Mouse (Mus musculus) heart, embryonic 13.5 days (tissue): ENCODE results near the gene Plekha5. TPM values are rescaled to one million over a fixed set of nuclear protein-coding genes. Genes with fewer than 3 reads are reported as not detected.
A peak's percentile ranks its signal among the peaks of the same experiment; 100 is the strongest.

Experiments
- ATAC-seq: fragments of 200-750 bp; cut with Nextera tagmentation; 2 replicates; pipeline ENCODE4 v1.8.0; 2017; ENCODE audit warnings: moderate TSS enrichment; ENCODE audit not compliant: insufficient number of reproducible peaks, low FRiP score, low TSS enrichment; ENCODE audit errors: extremely low read depth
- H3K27ac ChIP-seq: fragments of 300-500 bp; sonication (generic); replicated peaks from 2 replicates; pipeline ENCODE4 v1.5.1; 2015; ENCODE audit warnings: moderate library complexity, mild to moderate bottlenecking, inconsistent platforms
- H3K27me3 ChIP-seq: fragments of 300-500 bp; sonication (generic); replicated peaks from 2 replicates; pipeline ENCODE4 v1.6.1; 2015; ENCODE audit warnings: mild to moderate bottlenecking, inconsistent platforms
- H3K36me3 ChIP-seq: fragments of 300-500 bp; sonication (generic); 2 replicates; pipeline ENCODE4 v1.6.1; 2015; ENCODE audit warnings: mild to moderate bottlenecking, inconsistent platforms
- H3K4me1 ChIP-seq: fragments of 300-500 bp; sonication (generic); 2 replicates; pipeline ENCODE4 v1.6.1; 2015; ENCODE audit warnings: inconsistent platforms
- H3K4me2 ChIP-seq: fragments of 300-500 bp; sonication (generic); 2 replicates; pipeline ENCODE4 v1.6.1; 2015; ENCODE audit warnings: inconsistent platforms, mild to moderate bottlenecking, moderate library complexity
- H3K4me3 ChIP-seq: fragments of 300-500 bp; sonication (generic); 2 replicates; pipeline ENCODE4 v1.5.1; 2015; ENCODE audit warnings: moderate library complexity, mild to moderate bottlenecking, inconsistent platforms
- H3K9ac ChIP-seq: fragments of 300-500 bp; sonication (generic); 2 replicates; pipeline ENCODE4 v1.6.1; 2015; ENCODE audit warnings: inconsistent platforms, mild to moderate bottlenecking, moderate library complexity
- H3K9me3 ChIP-seq: fragments of 300-500 bp; sonication (generic); 2 replicates; pipeline ENCODE4 v1.6.1; 2016; ENCODE audit warnings: inconsistent platforms
- WGBS: fragments of 180-500 bp; shearing (Covaris S2); methylation state at CpG from one replicate; pipeline ENCODE4 v1.1.7; 2015; ENCODE audit warnings: mixed read lengths; 5-methylcytosine and 5-hydroxymethylcytosine counted together
- polyA plus RNA-seq: library from polyadenylated mRNA; unstranded; fragments of >200 nt; fragmentation: Nextera tagmentation; extraction: Ambion mirVana; gene quantifications from 2 replicates; pipeline ENCODE4 v1.2.1, GENCODE M21; 2015

The Plekha5 gene
- polyA plus RNA-seq, 1 experiment from 2014 or later, result 18.7 TPM

- no peaks in the 10 kb centered on the region for H3K36me3 ChIP-seq
- WGBS, result 59% methylated on average over 13 of the region's 13 CpGs
- no peaks in the 10 kb centered on the region for H3K27me3 ChIP-seq
- H3K27ac ChIP-seq, result no peak overlapping the region
- no peaks in the 10 kb centered on the region for H3K9me3 ChIP-seq
- no peak overlapping the region for H3K9ac ChIP-seq
- H3K4me3 ChIP-seq, result no peak overlapping the region
- H3K4me2 ChIP-seq, result no peak overlapping the region
- no peak for ATAC-seq
- H3K4me1 ChIP-seq, result peaks cover 15% of the 10 kb centered on the region
These were observed 196.9 kb downstream of the Plekha5 start for GRCm38 (mm10) chr6:140620531-140621349.

GRCm38 (mm10) chr6:140621622-140622021 lies 197.8 kb downstream of the Plekha5 start:
- Histone ChIP-seq H3K9me3 (no peaks in the 10 kb centered on the region), H3K4me1 (peaks cover 24% of the 10 kb centered on the region), H3K27me3 (no peaks in the 10 kb centered on the region), H3K4me2 (no peak overlapping the region), H3K36me3 (no peaks in the 10 kb centered on the region), H3K9ac (no peak overlapping the region), H3K4me3 (no peak overlapping the region), H3K27ac (no peak overlapping the region)
- ATAC-seq, result no peak
- 76% methylated on average over 1 of the region's 1 CpGs for WGBS

- Histone ChIP-seq H3K27ac (peak within 1 kb of the TSS; percentile 97), H3K4me1 (peaks cover 32% of the 10 kb centered on the region), H3K4me3 (peak within 1 kb of the TSS; percentile 89), H3K27me3 (no peaks in the 10 kb centered on the region), H3K9ac (peak within 1 kb of the TSS; percentile 93), H3K9me3 (no peaks in the 10 kb centered on the region), H3K4me2 (peak within 1 kb of the TSS; percentile 91), H3K36me3 (no peaks in the 10 kb centered on the region)
- 39% methylated on average over 30 of the region's 30 CpGs for WGBS
- no peak for ATAC-seq
These were observed 198.8 kb downstream of the Plekha5 start, which contains the start of gene Aebp2 for GRCm38 (mm10) chr6:140622391-140623225. Gene Aebp2, plus strand, starts transcription at chr6:140622663.

GRCm38 (mm10) chr6:140623226-140624095 lies 199.6 kb downstream of the Plekha5 start:
- H3K4me2 ChIP-seq, result peak overlapping the region; percentile 91
- WGBS, result under 1% methylated on average over 110 of the region's 117 CpGs
- no peaks in the 10 kb centered on the region for H3K9me3 ChIP-seq

GRCm38 (mm10) chr6:140624096-140625051 lies 200.5 kb downstream of the Plekha5 start:
- under 1% methylated on average over 76 of the region's 80 CpGs for WGBS
- peaks cover 39% of the 10 kb centered on the region for H3K4me1 ChIP-seq

More at GRCm38 (mm10) chr6:140623226-140624095, 199.6 kb downstream of the Plekha5 start:
- Histone ChIP-seq H3K27ac (peak overlapping the region; percentile 97), H3K9ac (peak overlapping the region; percentile 93), H3K27me3 (no peaks in the 10 kb centered on the region), H3K4me3 (peak overlapping the region; percentile 89), H3K36me3 (no peaks in the 10 kb centered on the region), H3K4me1 (peaks cover 35% of the 10 kb centered on the region)
- ATAC-seq, result peak; percentile 82

GRCm38 (mm10) chr6:140629176-140629859 lies 205.5 kb downstream of the Plekha5 start:
- peaks cover 10% of the 10 kb centered on the region for H3K36me3 ChIP-seq
- H3K4me1 ChIP-seq, result peaks cover 37% of the 10 kb centered on the region
- ATAC-seq, result no peak
- H3K9me3 ChIP-seq, result no peaks in the 10 kb centered on the region
- H3K4me2 ChIP-seq, result no peak overlapping the region
- H3K9ac ChIP-seq, result no peak overlapping the region
- H3K27me3 ChIP-seq, result no peaks in the 10 kb centered on the region
- H3K27ac ChIP-seq, result no peak overlapping the region
- no peak overlapping the region for H3K4me3 ChIP-seq
- WGBS, result 90% methylated on average over 4 of the region's 4 CpGs

More at GRCm38 (mm10) chr6:140624096-140625051, 200.5 kb downstream of the Plekha5 start:
- ATAC-seq, result peak; percentile 26; the same call in 1 of the 2 replicates
- peak overlapping the region; percentile 97 for H3K27ac ChIP-seq
- no peaks in the 10 kb centered on the region for H3K36me3 ChIP-seq
- no peaks in the 10 kb centered on the region for H3K9me3 ChIP-seq
- H3K27me3 ChIP-seq, result no peaks in the 10 kb centered on the region
- peak overlapping the region; percentile 93 for H3K9ac ChIP-seq
- peak overlapping the region; percentile 89 for H3K4me3 ChIP-seq
- H3K4me2 ChIP-seq, result peak overlapping the region; percentile 91

GRCm38 (mm10) chr6:140630306-140630705 lies 206.5 kb downstream of the Plekha5 start:
- Histone ChIP-seq H3K9me3 (no peaks in the 10 kb centered on the region), H3K27ac (no peak overlapping the region), H3K27me3 (no peaks in the 10 kb centered on the region), H3K4me3 (no peak overlapping the region), H3K4me2 (no peak overlapping the region), H3K9ac (0 out of 2 replicates have a peak overlapping the region, but pooled peaks have one; percentile 52), H3K4me1 (peaks cover 33% of the 10 kb centered on the region), H3K36me3 (peaks cover 19% of the 10 kb centered on the region)
- 76% methylated on average over 4 of the region's 4 CpGs for WGBS
- ATAC-seq, result no peak

GRCm38 (mm10) chr6:140633616-140634015 lies 209.8 kb downstream of the Plekha5 start:
- no peak overlapping the region for H3K27ac ChIP-seq
- H3K4me2 ChIP-seq, result no peak overlapping the region
- no peak overlapping the region for H3K9ac ChIP-seq
- H3K9me3 ChIP-seq, result no peaks in the 10 kb centered on the region
- ATAC-seq, result no peak
- no peaks in the 10 kb centered on the region for H3K27me3 ChIP-seq
- peaks cover 50% of the 10 kb centered on the region for H3K36me3 ChIP-seq
- 82% methylated on average over 8 of the region's 8 CpGs for WGBS
- no peak overlapping the region for H3K4me3 ChIP-seq
- H3K4me1 ChIP-seq, result peaks cover 9% of the 10 kb centered on the region

- H3K36me3 ChIP-seq, result peaks cover 76% of the 10 kb centered on the region
These were observed 212.4 kb downstream of the Plekha5 start for GRCm38 (mm10) chr6:140636290-140636689.

More at GRCm38 (mm10) chr6:140636290-140636689, 212.4 kb downstream of the Plekha5 start:
- 87% methylated on average over 4 of the region's 4 CpGs for WGBS
- Histone ChIP-seq H3K9ac (no peak overlapping the region), H3K4me2 (no peak overlapping the region), H3K27ac (no peak overlapping the region), H3K27me3 (no peaks in the 10 kb centered on the region), H3K4me3 (no peak overlapping the region), H3K9me3 (no peaks in the 10 kb centered on the region), H3K4me1 (no peaks in the 10 kb centered on the region)
- no peak for ATAC-seq
